Mouse (Mus musculus): ENCODE data around the gene Eif4e.

Eif4e gene

DNA sequence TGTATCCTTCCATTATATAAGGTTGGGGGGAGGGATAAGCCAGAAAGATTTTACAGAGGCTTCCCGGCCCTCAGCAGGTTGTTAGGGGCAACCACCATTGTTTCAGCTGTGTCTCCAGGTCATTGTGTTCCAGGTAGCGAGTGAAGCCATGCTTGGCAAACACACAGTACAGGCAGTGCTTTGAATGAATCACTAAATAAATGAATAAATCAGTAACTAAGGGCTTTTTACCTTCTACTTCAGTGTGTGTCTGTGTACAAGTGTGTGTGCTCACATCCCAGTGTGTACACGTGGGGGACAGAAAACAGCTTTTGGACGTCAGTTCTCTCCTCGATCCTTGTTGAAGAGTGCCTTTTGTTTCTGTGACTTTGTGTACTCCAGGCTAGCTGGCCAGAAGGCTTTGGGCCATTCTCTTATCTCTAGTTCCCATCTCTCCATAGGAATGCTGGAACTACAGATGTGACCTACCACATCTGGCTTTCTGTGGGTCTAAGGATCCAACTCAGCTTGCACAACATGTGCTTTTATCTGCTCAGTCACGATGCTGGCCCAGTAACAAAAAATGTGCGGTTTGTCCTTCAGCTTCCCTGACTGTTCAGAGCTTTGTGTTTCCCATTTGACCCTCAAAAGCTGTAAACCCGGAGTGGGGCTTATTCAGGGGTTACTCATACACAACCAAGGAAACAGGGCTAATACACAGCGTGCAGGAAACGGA, 10.2 kb upstream of the Eif4e start:
- in situ Hi-C loops (cut with MboI, MseI) = loop anchor here in 1 of 2 experiments (5.0 kb wide), 1 partner anchor 96 kb away; no protein-coding TSS in a partner anchor

DNA sequence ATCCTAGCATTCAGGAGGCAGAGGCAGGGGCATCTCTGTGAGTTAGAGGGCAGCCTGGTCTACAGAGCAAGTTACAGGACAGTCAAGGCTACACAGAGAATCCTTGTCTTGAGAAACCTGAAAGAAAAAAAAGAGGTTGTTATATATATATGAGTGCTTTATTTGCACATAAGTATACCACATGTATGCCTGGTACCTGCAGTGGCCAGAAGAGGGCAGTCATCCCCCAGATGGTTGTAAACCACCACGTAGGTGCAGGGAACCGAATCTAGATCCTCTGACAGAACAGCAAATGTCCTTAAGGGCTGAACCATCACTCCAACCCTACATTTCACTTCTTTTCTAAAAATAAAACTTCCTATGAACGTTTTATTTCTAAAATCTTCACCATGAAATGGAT, 8.1 kb upstream of the Eif4e start:
- in situ Hi-C loops (cut with MboI, MseI) = loop anchor here in 1 of 2 experiments (5.0 kb wide), 1 partner anchor 94 kb away; no protein-coding TSS in a partner anchor

- in situ Hi-C loops (cut with MboI, MseI) = loop anchor here in 1 of 2 experiments (5.0 kb wide), 1 partner anchor 93 kb away; no protein-coding TSS in a partner anchor
Observed at GRCm38 (mm10) chr3:138519218-138519617, 6.8 kb upstream of the Eif4e start.

- in situ Hi-C loops (cut with MboI, MseI) = no loop called here
Observed at GRCm38 (mm10) chr3:138523956-138524355, 2.0 kb upstream of the Eif4e start.

DNA sequence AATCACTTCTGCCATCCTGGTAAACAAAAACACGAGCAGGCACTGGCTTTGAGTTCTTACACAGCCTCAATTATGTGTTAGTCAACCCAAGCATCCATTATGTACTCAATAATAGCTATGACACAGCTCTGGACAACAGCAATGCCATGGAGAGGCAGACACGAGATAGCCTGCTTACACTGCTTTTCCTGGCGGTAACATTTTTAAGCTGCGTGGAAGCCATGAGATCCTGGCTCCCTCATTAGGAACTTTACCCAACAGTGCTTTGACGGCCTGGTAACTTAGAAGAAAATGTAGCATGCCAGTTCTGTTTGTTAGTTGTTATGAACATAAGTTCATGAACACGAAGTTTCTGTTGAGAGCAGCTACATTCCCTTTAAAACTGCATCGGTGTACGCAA, 485 bp upstream of the Eif4e start:
- in situ Hi-C loops (cut with MboI, MseI) = loop anchor here in 1 of 2 experiments (5.0 kb wide), 1 partner anchor 33 kb away; no protein-coding TSS in a partner anchor

GRCm38 (mm10) chr3:138526916-138527666, 1.1 kb downstream of the Eif4e start:
- in situ Hi-C loops (cut with MboI, MseI) = loop anchor here in 1 of 2 experiments (5.0 kb wide), 1 partner anchor 35 kb away; no protein-coding TSS in a partner anchor

- in situ Hi-C loops (cut with MboI, MseI) = loop anchor here in 1 of 2 experiments (5.0 kb wide), 1 partner anchor 35 kb away; no protein-coding TSS in a partner anchor
Observed at GRCm38 (mm10) chr3:138527667-138528231, 1.8 kb downstream of the Eif4e start.

GRCm38 (mm10) chr3:138528265-138528664, 2.3 kb downstream of the Eif4e start:
- in situ Hi-C loops (cut with MboI, MseI) = loop anchor here in 1 of 2 experiments (5.0 kb wide), 1 partner anchor 36 kb away; no protein-coding TSS in a partner anchor

DNA sequence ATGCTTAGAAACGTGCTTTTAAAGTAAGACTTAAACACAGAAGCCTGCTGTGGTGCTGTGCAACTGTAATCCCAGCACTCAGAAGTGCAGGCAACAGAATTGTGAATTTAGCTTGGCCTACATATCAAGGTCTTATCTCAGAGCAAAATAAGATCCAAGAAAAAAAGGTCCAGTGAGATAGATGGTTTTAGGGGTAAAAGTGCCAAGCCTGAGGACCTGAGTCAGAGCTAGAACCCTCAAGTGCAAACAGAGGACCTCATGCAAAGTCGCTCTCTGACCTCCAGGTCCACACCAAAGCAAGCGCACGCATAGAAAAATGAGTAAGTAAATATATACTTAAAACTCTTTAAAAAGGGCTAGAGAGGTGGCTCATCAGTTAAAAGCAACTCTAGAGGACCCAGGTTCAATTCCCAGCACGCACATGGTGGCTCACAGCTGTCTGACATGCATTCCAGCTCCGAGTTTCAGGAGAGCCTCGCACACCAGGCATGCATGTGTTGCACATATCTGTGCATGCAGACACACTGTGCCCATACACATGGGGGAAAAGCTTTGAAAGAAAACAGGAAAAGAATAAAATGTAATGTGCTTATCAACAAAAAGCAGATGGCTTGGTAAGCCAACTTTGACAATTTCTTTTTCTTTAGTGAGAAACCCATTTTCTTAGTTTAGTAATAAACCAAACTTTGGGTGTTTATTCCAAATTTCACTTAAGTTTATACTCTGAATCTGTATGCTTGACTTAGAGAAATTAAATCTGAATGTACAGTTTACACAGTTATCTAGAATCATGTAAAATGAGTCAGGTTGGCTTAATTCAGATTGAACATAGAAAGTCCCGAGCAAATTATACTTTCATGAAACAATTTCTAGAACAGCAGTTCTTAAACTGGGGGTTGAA, 4.8 kb downstream of the Eif4e start:
- in situ Hi-C loops (cut with MboI, MseI) = no loop called here

GRCm38 (mm10) chr3:138531479-138532181, 5.7 kb downstream of the Eif4e start:
- in situ Hi-C loops (cut with MboI, MseI) = no loop called here

DNA sequence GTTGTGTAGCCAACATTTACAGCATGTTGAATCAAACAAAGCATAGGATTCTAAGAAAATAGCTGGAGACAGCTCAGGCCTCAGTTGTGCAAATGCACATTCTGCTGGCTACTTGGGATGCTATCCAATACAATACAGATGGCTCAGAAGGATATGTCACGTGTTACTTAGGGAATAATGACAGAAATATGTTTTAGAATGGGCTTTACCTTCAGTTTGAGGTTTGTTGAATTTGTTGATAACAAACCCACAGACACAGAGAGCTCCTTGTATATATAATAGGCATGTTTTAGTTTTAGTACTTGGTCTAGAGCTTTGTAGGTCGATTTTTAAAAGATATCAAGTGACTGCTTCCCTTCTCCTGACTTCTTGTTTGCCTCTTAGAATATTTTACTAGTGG, 6.8 kb downstream of the Eif4e start:
- in situ Hi-C loops (cut with MboI, MseI) = no loop called here

- in situ Hi-C loops (cut with MboI, MseI) = loop anchor here in 1 of 2 experiments (5.0 kb wide), 1 partner anchor 54 kb away; no protein-coding TSS in a partner anchor
Observed at GRCm38 (mm10) chr3:138536031-138536430, 10.1 kb downstream of the Eif4e start.

- in situ Hi-C loops (cut with MboI, MseI) = no loop called here
Observed at GRCm38 (mm10) chr3:138542621-138543020, 16.6 kb downstream of the Eif4e start.

DNA sequence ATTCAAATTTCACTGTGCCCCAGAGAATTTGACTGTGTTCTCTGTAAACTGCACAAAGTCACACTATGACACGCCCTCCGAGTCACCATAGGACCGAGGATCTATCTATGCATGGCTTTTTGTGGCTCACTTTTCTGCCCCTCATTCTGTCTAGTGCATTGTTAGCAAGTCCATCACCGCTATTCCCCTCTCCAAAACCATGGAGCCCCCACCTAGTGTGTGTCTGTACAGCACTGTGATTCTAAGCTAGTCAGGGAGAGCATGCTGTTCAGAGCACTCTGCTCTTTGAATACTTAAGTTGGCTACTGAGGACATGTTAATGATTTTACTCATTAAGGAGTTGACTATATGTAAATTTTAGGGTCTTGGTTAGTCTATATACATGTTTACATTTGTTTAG, 18.1 kb downstream of the Eif4e start:
- in situ Hi-C loops (cut with MboI, MseI) = no loop called here

DNA sequence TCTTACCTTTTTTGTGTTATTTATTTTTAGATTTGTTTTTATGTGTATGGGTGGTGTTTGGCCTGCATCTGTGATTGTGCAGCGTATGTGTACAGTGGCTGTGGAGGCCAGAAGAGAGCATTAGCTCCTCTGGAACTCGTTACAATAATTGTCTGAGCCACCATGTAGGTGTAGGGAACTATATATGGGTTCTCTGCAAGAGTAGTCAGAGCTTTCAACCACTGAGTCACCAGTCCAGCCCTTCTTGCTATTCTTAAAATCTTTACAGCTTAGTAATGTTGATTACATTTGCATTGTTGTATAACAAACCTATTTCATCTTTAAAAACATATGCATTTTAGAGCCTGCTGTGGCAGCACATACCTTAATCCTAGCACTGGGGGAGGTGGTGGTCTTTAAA, 20.7 kb downstream of the Eif4e start:
- in situ Hi-C loops (cut with MboI, MseI) = no loop called here

- in situ Hi-C loops (cut with MboI, MseI) = no loop called here
Observed at GRCm38 (mm10) chr3:138549045-138549444, 23.1 kb downstream of the Eif4e start.

DNA sequence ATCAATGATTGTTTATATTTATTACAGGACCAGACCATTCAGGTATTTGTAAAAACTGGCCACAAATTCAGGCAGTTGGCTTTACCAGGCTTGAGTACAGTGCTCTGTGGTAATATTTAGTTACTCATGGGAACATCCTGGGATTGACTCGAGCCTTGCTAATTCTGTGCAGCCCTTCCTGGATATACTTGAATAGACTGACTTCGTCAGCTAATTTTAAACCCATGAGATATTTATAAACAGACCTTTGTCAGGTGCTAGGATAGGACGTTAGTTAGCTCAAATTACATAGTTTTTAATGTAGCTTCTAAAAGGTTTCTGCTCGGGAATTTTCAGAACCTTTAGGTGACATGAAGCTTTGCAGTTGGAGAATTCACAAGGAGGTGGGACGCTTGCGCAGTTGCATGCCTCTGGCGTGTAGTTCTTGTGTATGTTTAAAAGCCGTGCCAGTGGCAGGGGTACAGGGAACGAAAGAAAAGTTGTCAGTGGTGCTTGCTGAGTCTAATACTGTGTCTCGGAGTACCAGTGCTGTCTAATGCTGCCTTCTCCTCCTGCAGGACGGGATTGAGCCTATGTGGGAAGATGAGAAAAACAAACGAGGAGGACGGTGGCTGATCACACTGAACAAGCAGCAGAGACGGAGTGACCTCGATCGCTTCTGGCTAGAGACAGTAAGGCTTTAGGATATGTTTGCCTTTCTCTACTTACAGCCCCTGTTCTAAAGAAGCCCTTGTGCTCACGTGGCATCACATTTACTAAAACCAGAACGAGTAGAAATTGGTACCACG, 24.6 kb downstream of the Eif4e start:
- in situ Hi-C loops (cut with MboI, MseI) = loop anchor here in 1 of 2 experiments (10.0 kb wide), 1 partner anchor 86 kb away; no protein-coding TSS in a partner anchor

DNA sequence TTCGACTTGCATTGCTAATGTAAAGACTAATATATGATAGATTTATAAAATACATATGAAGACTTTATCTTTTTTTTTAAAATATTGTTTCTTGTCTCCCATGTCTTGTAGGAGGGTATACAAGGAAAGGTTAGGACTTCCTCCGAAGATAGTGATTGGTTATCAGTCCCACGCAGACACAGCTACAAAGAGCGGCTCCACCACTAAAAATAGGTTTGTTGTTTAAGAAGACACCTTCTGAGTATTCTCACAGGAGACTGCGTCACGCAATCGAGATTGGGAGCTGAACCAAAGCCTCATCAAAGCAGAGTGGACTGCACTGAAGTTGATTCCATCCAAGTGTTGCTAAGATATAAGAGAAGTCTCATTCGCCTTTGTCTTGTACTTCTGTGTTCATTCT, 29.3 kb downstream of the Eif4e start:
- in situ Hi-C loops (cut with MboI, MseI) = loop anchor here in 1 of 2 experiments (10.0 kb wide), 1 partner anchor 90 kb away; no protein-coding TSS in a partner anchor

- in situ Hi-C loops (cut with MboI, MseI) = loop anchor here in 1 of 2 experiments (10.0 kb wide), 1 partner anchor 94 kb away; no protein-coding TSS in a partner anchor
Observed at GRCm38 (mm10) chr3:138558529-138558928, 32.5 kb downstream of the Eif4e start.
